In genomic region chr11:102288027-102288804, GRCm38 (mm10) we compare ENCODE assay signal across 1 mouse cellular context.
A peak's percentile ranks its signal among the peaks of the same experiment; 100 is the strongest.
TF ChIP-seq lines count a peak whose summit lies in the region.

No protein-coding gene starts in this region.

TF ChIP-seq in MEL, 35 proteins besides CTCF, POLR2A, EP300 and RAD21:
- no peak for TF ChIP-seq HCFC1 (IDR thresholded peaks at IDR 0.05; ENCODE audit: low read depth, low read length)
- TF ChIP-seq USF2 (IDR thresholded peaks at IDR 0.05; ENCODE audit: borderline replicate concordance in 1 of 2, insufficient read depth in 1 of 2, low read depth in 1 of 2, low read length in 2 of 2): no peak
- TF ChIP-seq TBP (IDR thresholded peaks at IDR 0.05; ENCODE audit: low read depth, low read length): no peak
- 0 out of 2 replicates have a peak, but pooled peaks have one; percentile 4 for TF ChIP-seq POLR2AphosphoS2 (IDR thresholded peaks at IDR 0.05; ENCODE audit: low read length)
- no peak for TF ChIP-seq MAZ (IDR thresholded peaks at IDR 0.05; ENCODE audit: low read depth, low read length)
- no peak for TF ChIP-seq MYB (IDR thresholded peaks at IDR 0.05; ENCODE audit: low read depth, low read length)
- no peak for TF ChIP-seq CHD1 (IDR thresholded peaks at IDR 0.05; ENCODE audit: low read depth, low read length)
TF ChIP-seq in MEL: peak in this region for 1.
